Comparison of ENCODE assay signal across 24 mouse cellular contexts in genomic region chr6:112267661-112268357, GRCm38 (mm10). TPM values are rescaled to one million over a fixed set of nuclear protein-coding genes. Genes with fewer than 3 reads are reported as not detected.
DNase-seq lines count a peak whose midpoint lies in the region; ATAC-seq and TF ChIP-seq lines count a peak whose summit lies in the region.
"Had no signal": no experiment of that assay in that cellular context is flagged by ENCODE, and none has a peak within 500 bp of the region (broad histone marks: within the 10 kb centered on the region; RNA-seq: fewer than 3 reads in every experiment).

No protein-coding gene starts in this region.

- peaks cover 12% of the 10 kb centered on the region for H3K4me1 ChIP-seq in lung, embryonic 15.5 days
- peaks cover 15% of the 10 kb centered on the region for H3K4me1 ChIP-seq in limb, embryonic 14.5 days (ENCODE audit: control insufficient read depth, insufficient read depth, low read length)
- H3K4me1 ChIP-seq: heart, embryonic 10.5 days; hindbrain, embryonic 12.5 days; liver, embryonic 12.5 days had no signal

- ATAC-seq in frontal cortex, adult (ENCODE audit: low TSS enrichment) = 0 out of 2 replicates have a peak, but pooled peaks have one; percentile 18
- ATAC-seq in lung, embryonic 15.5 days (ENCODE audit: borderline replicate concordance, extremely low read depth, low FRiP score, low TSS enrichment) = peak; percentile 58; the same call in 1 of the 2 replicates
- ATAC-seq in limb, embryonic 14.5 days (ENCODE audit: low FRiP score, low read depth) = peak; percentile 68
- ATAC-seq: liver, embryonic 12.5 days; midbrain, embryonic 16.5 days had no signal

- 45% methylated on average over 6 of the region's 6 CpGs for WGBS in lung, embryonic 15.5 days
- WGBS in limb, embryonic 14.5 days = 53% methylated on average over 6 of the region's 6 CpGs

- TF ChIP-seq POLR2A in brain, embryonic 14.5 days (IDR thresholded peaks at IDR 0.05; ENCODE audit: borderline replicate concordance, extremely low read depth, insufficient read depth, insufficient read length, poor library complexity, severe bottlenecking) = no peak
- no peak for TF ChIP-seq POLR2A in limb, embryonic 14.5 days (IDR thresholded peaks at IDR 0.05; ENCODE audit: borderline replicate concordance, extremely low read depth, insufficient read depth, insufficient read length)

- TF ChIP-seq CTCF in brain, embryonic 14.5 days (IDR thresholded peaks at IDR 0.05; ENCODE audit: borderline replicate concordance, extremely low read depth, insufficient read depth, insufficient read length) = no peak

- H3K9me3 ChIP-seq in lung, embryonic 15.5 days = no peaks in the 10 kb centered on the region
- H3K9me3 ChIP-seq in limb, embryonic 14.5 days (ENCODE audit: control insufficient read depth, low read length) = no peaks in the 10 kb centered on the region
- H3K9me3 ChIP-seq: heart, embryonic 10.5 days; hindbrain, embryonic 12.5 days; liver, embryonic 12.5 days; neural tube, embryonic 15.5 days had no signal

- no peak overlapping the region for H3K4me2 ChIP-seq in lung, embryonic 15.5 days
- no peak overlapping the region for H3K4me2 ChIP-seq in limb, embryonic 14.5 days (replicated peaks; ENCODE audit: low read depth, low read length, severe bottlenecking)
- H3K4me2 ChIP-seq: hindbrain, embryonic 12.5 days; liver, embryonic 12.5 days; neural tube, embryonic 15.5 days had no signal

- no peaks in the 10 kb centered on the region for H3K36me3 ChIP-seq in lung, embryonic 15.5 days
- H3K36me3 ChIP-seq in limb, embryonic 14.5 days (ENCODE audit: control insufficient read depth, insufficient read depth, low read length) = no peaks in the 10 kb centered on the region
- H3K36me3 ChIP-seq: heart, embryonic 10.5 days; hindbrain, embryonic 12.5 days; liver, embryonic 12.5 days; neural tube, embryonic 15.5 days had no signal

- no peaks in the 10 kb centered on the region; the same call in 1 of the 2 replicates for H3K27me3 ChIP-seq in lung, embryonic 15.5 days
- H3K27me3 ChIP-seq in limb, embryonic 14.5 days (ENCODE audit: control insufficient read depth, insufficient read depth, low read length) = no peaks in the 10 kb centered on the region
- H3K27me3 ChIP-seq: liver, embryonic 12.5 days; neural tube, embryonic 15.5 days had no signal

- H3K4me3 ChIP-seq in lung, embryonic 15.5 days = no peak overlapping the region
- no peak overlapping the region for H3K4me3 ChIP-seq in limb, embryonic 14.5 days (replicated peaks; ENCODE audit: low read length)
- H3K4me3 ChIP-seq: erythroblast, embryonic 14.5 days; heart, embryonic 10.5 days; hindbrain, embryonic 12.5 days; liver, embryonic 12.5 days; neural tube, embryonic 15.5 days had no signal

- H3K9ac ChIP-seq in lung, embryonic 15.5 days = no peak overlapping the region
- H3K9ac ChIP-seq in limb, embryonic 14.5 days (ENCODE audit: low read depth, low read length, severe bottlenecking) = no peak overlapping the region
- H3K9ac ChIP-seq: hindbrain, embryonic 12.5 days; liver, embryonic 12.5 days; neural tube, embryonic 15.5 days had no signal

- DNase-seq in frontal cortex, postnatal 36 days (ENCODE audit: low spot score in 2 of 2) = no peak
- no peak for DNase-seq in lung, postnatal 36 days
- peak; percentile 45 for DNase-seq in brain, embryonic 14.5 days (ENCODE audit: low read depth)
- peak; percentile 92 for DNase-seq in limb, embryonic 14.5 days (ENCODE audit: low spot score)
- DNase-seq in right cerebral cortex, postnatal 14 days = no peak
- DNase-seq: adrenal gland, postnatal 14 days; cerebellum, adult 11 months; cerebellum, postnatal 14 days; gastrocnemius, postnatal 25 days; heart, postnatal 10 days; kidney, adult 18-20 months; kidney, postnatal 36 days; left cerebral cortex, postnatal 4 days; lung, postnatal 14 days; spleen, adult 18-20 months; thymus, adult 2 months had no signal

- no peak overlapping the region for H3K27ac ChIP-seq in lung, embryonic 15.5 days
- H3K27ac ChIP-seq in limb, embryonic 14.5 days (replicated peaks; ENCODE audit: low read depth, low read length) = no peak overlapping the region; the same call in 1 of the 2 replicates
- H3K27ac ChIP-seq: heart, embryonic 10.5 days; hindbrain, embryonic 12.5 days; liver, embryonic 12.5 days; neural tube, embryonic 15.5 days had no signal

RNA-seq across cellular contexts. Expression of gene Lmcd1, which starts 5.7 kb away (rescaled TPM):
- 34.9 and 37.4 TPM in 2 replicates for polyA plus RNA-seq in lung, embryonic 15.5 days (2015; fragmentation: Nextera tagmentation; extraction: Ambion mirVana)
- polyA plus RNA-seq in brain, embryonic 14.5 days (2012; rRNA removed) = 6.5 and 7.5 TPM in 2 replicates
- polyA plus RNA-seq in limb, embryonic 14.5 days (2012; rRNA removed) = 22.9 and 24.6 TPM in 2 replicates
- polyA plus RNA-seq in limb, embryonic 14.5 days (2014; fragmentation: Nextera tagmentation; extraction: Ambion mirVana) = 32.1 and 37.4 TPM in 2 replicates
- polyA plus RNA-seq: erythroblast, embryonic 14.5 days had no signal

Comparison
In these comparisons a context has a peak if more than half of its experiments do, and no peak if none do; other contexts are left out.
1. ATAC-seq: peak in every context shown above with its lines; median percentile 68 in limb, embryonic 14.5 days; 58 in lung, embryonic 15.5 days; 18 in frontal cortex, adult.
2. DNase-seq: peak in brain, embryonic 14.5 days (single experiment) and limb, embryonic 14.5 days (single experiment); none in frontal cortex, postnatal 36 days (0 of 2), lung, postnatal 36 days (single experiment) and right cerebral cortex, postnatal 14 days (single experiment).